Mouse (Mus musculus) forebrain, postnatal 0 days (tissue): ENCODE results near the gene Scin. TPM values are rescaled to one million over a fixed set of nuclear protein-coding genes. Genes with fewer than 3 reads are reported as not detected.

ENCODE experiments used
- ATAC-seq: fragments of 200-750 bp; cut with Nextera tagmentation; 2 replicates; pipeline ENCODE4 v1.8.0; 2017; ENCODE audit warnings: mild to moderate bottlenecking, moderate library complexity
- DNase-seq: peaks from one replicate; pipeline ENCODE4 v3.0.0-alpha.2; 2015
- H3K27ac ChIP-seq: fragments of 300-500 bp; sonication (generic); 2 replicates; pipeline ENCODE4 v1.5.1; 2014; ENCODE audit warnings: low read depth, mild to moderate bottlenecking, antibody characterized with exemption, low read length, moderate library complexity, mixed read lengths
- H3K27me3 ChIP-seq: fragments of 300-500 bp; sonication (generic); 2 replicates; pipeline ENCODE4 v1.6.1; 2014; ENCODE audit warnings: mild to moderate bottlenecking, low read length, mixed read lengths; ENCODE audit not compliant: insufficient read depth
- H3K36me3 ChIP-seq: fragments of 300-500 bp; sonication (generic); 2 replicates; pipeline ENCODE4 v1.6.1; 2014; ENCODE audit warnings: mild to moderate bottlenecking, moderate library complexity; ENCODE audit not compliant: insufficient read depth
- H3K4me1 ChIP-seq: fragments of 300-500 bp; sonication (generic); 2 replicates; pipeline ENCODE4 v1.6.1; 2014; ENCODE audit warnings: antibody characterized with exemption; ENCODE audit not compliant: insufficient read depth
- H3K4me2 ChIP-seq: fragments of 300-500 bp; sonication (generic); 2 replicates; pipeline ENCODE4 v1.6.1; 2014; ENCODE audit warnings: low read depth, mild to moderate bottlenecking, moderate library complexity
- H3K4me3 ChIP-seq: fragments of 300-500 bp; sonication (generic); 2 replicates; pipeline ENCODE4 v1.5.1; 2014; ENCODE audit warnings: low read depth, low read length, mixed read lengths
- H3K9ac ChIP-seq: fragments of 300-500 bp; sonication (generic); 2 replicates; pipeline ENCODE4 v1.6.1; 2014; ENCODE audit warnings: mild to moderate bottlenecking
- H3K9me3 ChIP-seq: fragments of 300-500 bp; sonication (generic); 2 replicates; pipeline ENCODE4 v1.6.1; 2016; ENCODE audit warnings: low read length
- CTCF ChIP-seq: sonication (generic); IDR thresholded peaks from 2 replicates; pipeline ENCODE4 v1.5.1; 2016; ENCODE audit warnings: antibody characterized with exemption, control low read depth, low read depth
- WGBS: fragments of 180-500 bp; shearing (Covaris S2); extraction: QIAGEN DNeasy Blood & Tissue Kit; methylation state at CpG from one replicate; pipeline ENCODE4 v1.1.7; 2014; 5-methylcytosine and 5-hydroxymethylcytosine counted together
- polyA plus RNA-seq: library from polyadenylated mRNA; unstranded; fragments of >200 nt; fragmentation: Nextera tagmentation; extraction: Ambion mirVana; gene quantifications from 2 replicates; pipeline ENCODE4 v1.2.1, GENCODE M21; 2015
- total RNA-seq: library from RNA; depleted of rRNA; stranded (reverse); fragments of >200 nt; gene quantifications from 2 replicates; pipeline ENCODE4 v1.2.3, GENCODE M21; 2014; rRNA removed

Gene Scin
- total and polyA plus RNA-seq, 2 experiments from 2014 or later: 0.08 to 0.71 TPM

DNA sequence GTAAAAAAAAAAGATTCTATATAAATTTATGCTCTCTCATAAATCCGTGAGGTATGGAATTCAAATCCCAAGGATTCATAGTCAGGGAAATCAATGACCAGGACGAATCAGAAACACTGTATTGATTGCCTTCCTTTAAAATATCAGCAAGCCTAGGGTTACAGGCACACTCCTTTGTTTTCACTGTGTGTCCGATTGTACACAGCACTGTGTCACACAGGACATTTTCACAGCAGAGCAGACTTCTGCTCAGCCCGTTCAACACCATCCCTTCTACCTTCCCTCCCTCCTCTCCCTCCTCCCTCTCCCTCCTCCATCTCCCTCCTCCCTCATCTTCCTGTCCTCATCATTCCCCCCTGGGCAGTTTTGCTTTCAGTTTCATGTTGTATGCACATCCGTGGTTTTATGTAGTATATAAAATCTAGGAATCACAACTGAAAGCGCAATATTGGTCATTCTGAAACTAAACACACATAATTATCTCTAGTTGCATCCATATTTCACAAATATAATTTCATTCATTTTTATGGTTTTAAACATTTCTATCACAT is 116.0 kb downstream of the Scin start:
- DNase-seq (no peak), ATAC-seq (no peak)
- H3K4me2 ChIP-seq: no peak overlapping the region
- no peaks in the 10 kb centered on the region for H3K4me1 ChIP-seq
- H3K9ac ChIP-seq: no peak overlapping the region
- H3K4me3 ChIP-seq: no peak overlapping the region
- no peaks in the 10 kb centered on the region for H3K27me3 ChIP-seq
- TF ChIP-seq CTCF: no peak
- H3K36me3 ChIP-seq: no peaks in the 10 kb centered on the region
- 82% methylated on average over 6 of the region's 6 CpGs for WGBS
- H3K9me3 ChIP-seq: no peaks in the 10 kb centered on the region
- no peak overlapping the region for H3K27ac ChIP-seq

DNA sequence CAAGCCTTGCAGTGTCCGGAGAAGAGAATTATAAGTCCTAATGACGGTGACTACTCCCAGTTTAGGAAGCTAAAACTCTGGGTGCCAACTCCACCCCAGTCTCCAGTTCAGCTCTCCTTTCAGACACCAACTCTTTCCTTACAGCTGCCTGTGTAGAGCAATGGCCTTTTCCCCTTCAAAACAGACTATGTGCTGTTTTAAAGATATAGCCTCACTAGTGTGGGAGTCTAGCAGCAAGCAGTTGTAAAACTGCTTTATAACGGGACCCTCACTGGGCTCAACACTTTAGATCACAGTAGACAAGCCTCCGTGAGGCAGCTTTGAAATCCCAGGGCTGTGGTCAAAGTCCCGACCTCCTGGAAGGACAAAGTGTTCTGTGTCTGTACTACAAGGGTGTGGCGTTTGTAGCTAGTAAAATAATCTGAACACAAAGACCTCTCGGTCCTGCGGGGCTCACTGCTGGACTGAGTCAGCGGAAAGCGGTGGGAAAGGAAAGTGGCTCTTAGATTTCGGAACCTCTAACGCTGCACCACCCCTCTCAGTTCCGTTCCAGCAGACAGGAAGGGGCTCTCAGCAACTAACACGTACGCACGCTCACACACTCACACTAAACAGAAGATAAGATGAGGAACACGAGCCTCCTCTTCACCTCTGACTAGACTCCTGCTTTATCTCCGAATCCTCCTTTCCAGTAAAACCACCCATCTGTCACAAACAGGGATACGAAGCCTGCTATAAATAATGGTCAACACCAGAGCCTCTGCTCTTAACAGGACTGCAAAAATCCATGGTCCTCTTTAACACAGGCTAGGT is 117.2 kb downstream of the Scin start:
- 40% methylated on average over 19 of the region's 19 CpGs for WGBS
- H3K27me3 ChIP-seq: no peaks in the 10 kb centered on the region
- H3K4me1 ChIP-seq: no peaks in the 10 kb centered on the region
- ATAC-seq: peak; percentile 69
- no peaks in the 10 kb centered on the region for H3K9me3 ChIP-seq
- no peak for TF ChIP-seq CTCF
- H3K4me3 ChIP-seq: peak overlapping the region; percentile 22
- H3K27ac ChIP-seq: peak overlapping the region; percentile 22; the same call in 1 of the 2 replicates
- peak; percentile 11 for DNase-seq
- H3K36me3 ChIP-seq: no peaks in the 10 kb centered on the region
- H3K9ac ChIP-seq: peak overlapping the region; percentile 6; the same call in 1 of the 2 replicates
- peak overlapping the region; percentile 41 for H3K4me2 ChIP-seq

DNA sequence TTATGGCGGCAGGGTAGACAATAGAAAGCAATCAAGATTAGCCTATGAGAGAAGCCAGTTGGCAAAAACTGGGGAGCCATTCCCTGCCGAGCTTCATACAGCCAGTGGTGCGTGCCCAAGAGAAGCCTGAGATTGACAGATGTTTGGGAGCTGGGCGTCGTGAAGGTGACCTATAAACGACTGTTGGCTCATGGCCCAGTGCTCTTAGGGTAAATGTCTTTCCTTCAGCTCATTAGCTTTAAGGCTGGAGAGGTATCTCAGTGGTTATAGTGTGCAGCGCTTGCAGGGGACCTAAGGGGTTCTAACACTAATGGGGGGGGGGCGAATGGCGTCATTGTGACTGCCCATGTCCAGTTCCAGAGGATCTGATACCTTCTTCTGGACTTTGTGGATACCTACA is 118.0 kb downstream of the Scin start:
- ATAC-seq: no peak
- Histone ChIP-seq H3K36me3 (no peaks in the 10 kb centered on the region), H3K27ac (no peak overlapping the region), H3K27me3 (no peaks in the 10 kb centered on the region), H3K9ac (no peak overlapping the region), H3K4me1 (no peaks in the 10 kb centered on the region), H3K4me2 (no peak overlapping the region), H3K4me3 (no peak overlapping the region), H3K9me3 (no peaks in the 10 kb centered on the region)
- no peak for DNase-seq
- 52% methylated on average over 9 of the region's 9 CpGs for WGBS
- TF ChIP-seq CTCF: no peak

DNA sequence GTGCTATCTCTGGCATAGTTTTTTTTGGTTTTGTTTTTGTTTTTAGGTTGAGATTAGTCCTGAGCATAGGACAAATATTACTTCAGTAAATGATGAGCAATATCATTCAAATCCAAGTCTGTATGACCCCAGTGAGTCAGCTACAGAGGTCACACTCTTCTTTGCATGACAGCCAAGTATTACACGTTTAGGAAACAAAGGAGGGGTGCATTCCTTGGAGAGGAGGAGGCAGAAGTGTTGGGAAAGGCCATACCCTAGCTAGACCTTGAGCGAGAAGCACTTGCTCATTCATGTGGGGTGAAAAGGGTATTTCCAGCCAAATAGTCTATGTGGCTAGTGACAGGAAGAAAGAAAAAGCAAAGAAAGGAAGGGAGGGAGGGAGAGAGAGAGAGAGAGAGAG is 124.2 kb downstream of the Scin start:
- Histone ChIP-seq H3K4me1 (no peaks in the 10 kb centered on the region), H3K36me3 (no peaks in the 10 kb centered on the region), H3K27ac (no peak overlapping the region), H3K4me3 (no peak overlapping the region), H3K9me3 (no peaks in the 10 kb centered on the region), H3K4me2 (no peak overlapping the region), H3K27me3 (no peaks in the 10 kb centered on the region), H3K9ac (no peak overlapping the region)
- ATAC-seq (no peak), DNase-seq (no peak)
- TF ChIP-seq CTCF: no peak
- 56% methylated on average over 2 of the region's 2 CpGs for WGBS

Other genes starting within 250 kb of the Scin start
- gene Arl4a, start 96.2 kb downstream of the Scin start, total RNA-seq: 108 and 111 TPM in 2 replicates
- 125 and 128 TPM in 2 replicates for gene Arl4a, start 96.2 kb downstream of the Scin start, polyA plus RNA-seq
- gene Lsmem1, start 65.3 kb upstream of the Scin start, total RNA-seq: 0.14 and 0.23 TPM in 2 replicates
- 0.27 and 0.33 TPM in 2 replicates for gene Lsmem1, start 65.3 kb upstream of the Scin start, polyA plus RNA-seq
- gene Ifrd1, start 114.3 kb upstream of the Scin start, total RNA-seq: 71.3 and 87.9 TPM in 2 replicates
- 156 TPM in 2 replicates for gene Ifrd1, start 114.3 kb upstream of the Scin start, polyA plus RNA-seq